Mouse (Mus musculus) cortical plate, adult 2 months (tissue): ENCODE results near the gene Katnb1.

Experiments
- CTCF ChIP-seq: fragments of 200-500 bp; IDR thresholded peaks from 2 replicates; pipeline ENCODE4 v1.5.1; 2011; ENCODE audit warnings: mild to moderate bottlenecking, control low read depth, low read length; ENCODE audit not compliant: insufficient read depth; ENCODE audit errors: extremely low read depth
- POLR2A ChIP-seq: fragments of 200-500 bp; IDR thresholded peaks from 2 replicates; pipeline ENCODE4 v1.6.1; 2011; ENCODE audit warnings: mild to moderate bottlenecking, low read length, control low read depth; ENCODE audit not compliant: insufficient read depth; ENCODE audit errors: extremely low read depth

- TF ChIP-seq POLR2A (no peak), CTCF (no peak)
Observed at GRCm38 (mm10) chr8:95056414-95056813, 24.6 kb upstream of the Katnb1 start.
